In the genomic region with DNA sequence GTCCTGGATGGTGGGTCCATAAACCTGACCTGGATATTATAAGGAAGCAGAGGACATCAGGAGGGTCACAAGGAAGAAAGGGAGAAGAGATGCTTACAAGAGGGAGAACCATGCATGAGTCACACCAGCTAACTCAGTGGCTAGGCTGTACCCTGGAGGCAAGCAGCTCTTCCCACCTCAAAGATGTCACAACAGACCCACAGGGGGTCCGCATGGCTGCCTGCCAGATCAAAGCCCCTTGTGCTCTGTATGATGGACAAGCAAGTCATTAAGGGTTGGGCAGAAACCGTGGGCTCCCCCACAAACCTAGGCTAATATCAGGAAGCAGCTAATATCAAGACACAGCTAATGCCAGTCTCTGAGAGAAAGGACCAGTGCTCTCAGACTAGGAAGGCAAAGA, we compare ENCODE assay signal across 26 mouse cellular contexts.
"Had no signal": no experiment of that assay in that cellular context is flagged by ENCODE, and none has a peak within 500 bp of the region (broad histone marks: within the 10 kb centered on the region; RNA-seq: fewer than 3 reads in every experiment).

No protein-coding gene starts in this region.

- H3K4me3 ChIP-seq: gastrocnemius, adult 2 months; heart, adult 2 months; heart, embryonic 10.5 days; heart, embryonic 12.5 days; hindbrain, embryonic 13.5 days; hindbrain, embryonic 15.5 days; intestine, embryonic 15.5 days; layer of hippocampus, adult 2 months; left cerebral cortex, adult 2 months; limb, embryonic 10.5 days; limb, embryonic 12.5 days; liver, embryonic 13.5 days; liver, embryonic 15.5 days had no signal

- ATAC-seq: inflammation-experienced regulatory T-cells, adult 6 months; intestine, embryonic 15.5 days; intestine, postnatal 0 days had no signal

- H3K9me3 ChIP-seq: heart, embryonic 10.5 days; heart, embryonic 12.5 days; hindbrain, embryonic 13.5 days; hindbrain, embryonic 15.5 days; intestine, embryonic 15.5 days; limb, embryonic 10.5 days; limb, embryonic 12.5 days; liver, embryonic 13.5 days; liver, embryonic 15.5 days had no signal

- H3K36me3 ChIP-seq: heart, embryonic 10.5 days; heart, embryonic 12.5 days; hindbrain, embryonic 13.5 days; hindbrain, embryonic 15.5 days; intestine, embryonic 15.5 days; limb, embryonic 10.5 days; limb, embryonic 12.5 days; liver, embryonic 13.5 days; liver, embryonic 15.5 days had no signal

- H3K9ac ChIP-seq: heart, embryonic 12.5 days; hindbrain, embryonic 13.5 days; hindbrain, embryonic 15.5 days; intestine, embryonic 15.5 days; limb, embryonic 12.5 days; liver, embryonic 13.5 days; liver, embryonic 15.5 days had no signal

- DNase-seq: gastrocnemius, adult 2 months; gastrocnemius, postnatal 10 days; gastrocnemius, postnatal 25 days; heart, adult 2 months; heart, postnatal 10 days; heart, postnatal 4 days; kidney, adult 18-20 months; kidney, adult 8-10 months; kidney, postnatal 10 days; kidney, postnatal 25 days; kidney, postnatal 4 days; liver; liver, embryonic 13.5 days had no signal

- H3K27me3 ChIP-seq: heart, embryonic 12.5 days; hindbrain, embryonic 13.5 days; hindbrain, embryonic 15.5 days; intestine, embryonic 15.5 days; limb, embryonic 12.5 days; liver, embryonic 13.5 days; liver, embryonic 15.5 days had no signal

- H3K27ac ChIP-seq: gastrocnemius, adult 2 months; heart, adult 2 months; heart, embryonic 10.5 days; hindbrain, embryonic 13.5 days; hindbrain, embryonic 15.5 days; intestine, embryonic 15.5 days; layer of hippocampus, adult 2 months; left cerebral cortex, adult 2 months; limb, embryonic 10.5 days; limb, embryonic 12.5 days; liver, embryonic 13.5 days; liver, embryonic 15.5 days had no signal

- H3K4me2 ChIP-seq: heart, embryonic 12.5 days; hindbrain, embryonic 13.5 days; hindbrain, embryonic 15.5 days; intestine, embryonic 15.5 days; limb, embryonic 12.5 days; liver, embryonic 11.5 days; liver, embryonic 13.5 days; liver, embryonic 15.5 days had no signal

- H3K4me1 ChIP-seq: heart, embryonic 10.5 days; heart, embryonic 12.5 days; hindbrain, embryonic 13.5 days; hindbrain, embryonic 15.5 days; intestine, embryonic 15.5 days; limb, embryonic 10.5 days; limb, embryonic 12.5 days; liver, embryonic 13.5 days; liver, embryonic 15.5 days had no signal
